Mouse (Mus musculus): ENCODE results near the gene Slc6a20b. TPM values are rescaled to one million over a fixed set of nuclear protein-coding genes. Genes with fewer than 3 reads are reported as not detected.
"Not testable (repeated sequence)": the region's sequence is repeated elsewhere in the genome, so short reads cannot be mapped to it uniquely, and the experiment has no call there.

Slc6a20b gene
- 0.35 and 0.49 TPM in 2 replicates for total RNA-seq (2017)

- ATAC-seq (ENCODE audit: extremely low read depth, insufficient number of reproducible peaks, low FRiP score, poor library complexity, severe bottlenecking) = no peak
These were observed at the start of gene Slc6a20b for GRCm38 (mm10) chr9:123632281-123632680. Gene Slc6a20b, minus strand, starts transcription at chr9:123632565.

- ATAC-seq (ENCODE audit: extremely low read depth, insufficient number of reproducible peaks, low FRiP score, poor library complexity, severe bottlenecking) = no peak
These were observed 46.8 kb upstream of the Slc6a20b start for GRCm38 (mm10) chr9:123679198-123679597.

- ATAC-seq (ENCODE audit: extremely low read depth, insufficient number of reproducible peaks, low FRiP score, poor library complexity, severe bottlenecking) = peak; percentile 11; the same call in 1 of the 2 replicates
These were observed 46.2 kb upstream of the Slc6a20b start, which contains the start of the genes Ccr9 and Slc6a20a for GRCm38 (mm10) chr9:123678327-123679105. Gene Ccr9, plus strand, starts transcription at chr9:123678439. Gene Slc6a20a, minus strand, starts transcription at chr9:123678885.

GRCm38 (mm10) chr9:123665645-123666044 is 33.3 kb upstream of the Slc6a20b start:
- 0 out of 2 replicates have a peak, but pooled peaks have one; percentile 51 for ATAC-seq (ENCODE audit: extremely low read depth, insufficient number of reproducible peaks, low FRiP score, poor library complexity, severe bottlenecking)

DNA sequence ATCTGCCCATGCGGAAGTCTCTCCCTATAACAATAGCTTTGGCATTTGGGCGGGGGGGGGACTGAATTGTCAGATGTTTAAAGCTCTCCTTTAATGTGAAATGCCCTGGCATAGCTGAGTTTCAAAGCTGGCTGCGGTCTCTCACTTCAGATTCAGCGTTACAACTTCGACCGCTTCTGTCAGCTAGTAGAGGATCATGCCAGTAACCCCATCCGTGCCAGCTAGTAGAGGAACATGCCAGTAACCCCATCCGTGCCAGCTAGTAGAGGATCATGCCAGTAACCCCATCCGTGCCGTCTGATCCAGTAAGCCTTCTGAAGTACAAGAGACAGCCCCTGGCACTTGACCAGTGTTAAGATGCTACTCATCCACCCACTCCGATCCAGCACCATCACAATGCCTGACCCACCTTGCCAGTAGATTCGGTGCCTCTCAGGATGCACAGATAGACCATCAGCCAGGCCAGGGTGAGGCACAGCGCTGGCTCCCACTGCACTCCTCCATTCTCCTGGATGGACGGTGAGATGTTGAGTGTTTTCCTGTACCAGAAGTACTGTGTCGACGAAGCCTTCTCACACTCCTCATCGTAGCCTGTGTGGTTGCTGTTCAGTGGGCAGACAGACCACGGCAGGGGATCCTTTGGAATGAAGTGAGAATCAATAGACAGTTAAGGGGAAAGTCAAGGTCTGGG is 27.8 kb upstream of the Slc6a20b start:
- not testable (repeated sequence) for ATAC-seq (ENCODE audit: extremely low read depth, insufficient number of reproducible peaks, low FRiP score, poor library complexity, severe bottlenecking)

- ATAC-seq (ENCODE audit: extremely low read depth, insufficient number of reproducible peaks, low FRiP score, poor library complexity, severe bottlenecking) = no peak
These were observed 26.6 kb upstream of the Slc6a20b start for GRCm38 (mm10) chr9:123658981-123659380.

DNA sequence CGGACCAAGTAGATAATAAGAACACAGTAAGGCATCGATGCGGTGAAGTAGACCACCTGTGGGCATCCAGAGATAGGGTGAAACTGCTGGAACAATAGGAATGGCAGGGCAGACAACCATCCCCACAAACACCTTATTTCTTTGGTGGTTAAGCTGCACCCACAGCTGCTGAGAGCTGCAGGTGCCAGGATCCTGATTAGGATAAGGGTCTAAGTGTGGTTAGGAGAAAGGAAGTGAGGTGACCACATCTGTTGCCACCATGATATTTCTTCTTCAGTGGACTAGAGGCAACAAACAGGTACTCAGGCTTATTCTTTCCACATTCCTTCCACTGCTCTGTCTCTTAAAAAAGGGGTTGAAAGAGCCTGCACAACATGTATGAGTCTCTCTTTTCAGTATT is 25.1 kb upstream of the Slc6a20b start:
- no peak for ATAC-seq (ENCODE audit: extremely low read depth, insufficient number of reproducible peaks, low FRiP score, poor library complexity, severe bottlenecking)

- no peak for ATAC-seq (ENCODE audit: extremely low read depth, insufficient number of reproducible peaks, low FRiP score, poor library complexity, severe bottlenecking)
These were observed 19.0 kb upstream of the Slc6a20b start for GRCm38 (mm10) chr9:123651369-123651768.

DNA sequence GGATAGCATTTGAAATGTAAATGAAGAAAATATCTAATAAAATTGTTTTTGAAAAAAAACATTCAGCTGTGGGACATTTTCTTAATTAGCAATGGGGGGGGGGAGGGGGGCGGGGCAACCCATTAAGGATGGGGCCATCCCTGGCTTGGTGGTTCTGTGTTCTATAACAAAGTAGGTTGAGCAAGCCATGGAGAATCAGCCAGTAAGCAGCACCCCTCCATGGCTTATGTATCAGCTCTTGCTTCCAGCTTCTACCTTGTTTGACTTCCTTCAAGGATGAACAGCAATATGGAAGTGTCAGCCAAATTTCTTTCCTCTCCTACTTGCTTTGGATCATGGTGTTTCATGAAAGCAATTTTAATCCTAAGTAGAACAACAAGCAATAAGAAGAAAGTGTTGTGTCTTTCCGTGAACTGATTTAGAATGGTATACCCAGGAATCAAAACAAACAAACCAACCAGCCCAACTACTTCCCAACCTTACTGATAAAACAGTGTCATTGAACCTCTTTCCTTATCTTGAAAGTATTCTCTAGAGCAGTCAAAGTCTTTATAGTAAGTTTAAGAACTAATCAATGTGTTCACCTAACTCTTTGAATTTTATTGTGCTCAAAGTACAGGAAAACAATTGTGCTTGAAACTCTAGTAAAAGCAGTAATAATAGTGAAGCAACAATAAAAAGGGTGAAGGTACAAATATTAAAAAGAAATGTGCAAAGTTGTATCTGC is 17.6 kb upstream of the Slc6a20b start:
- ATAC-seq (ENCODE audit: extremely low read depth, insufficient number of reproducible peaks, low FRiP score, poor library complexity, severe bottlenecking) = no peak

- ATAC-seq (ENCODE audit: extremely low read depth, insufficient number of reproducible peaks, low FRiP score, poor library complexity, severe bottlenecking) = no peak
These were observed 7.7 kb upstream of the Slc6a20b start for GRCm38 (mm10) chr9:123640106-123640505.

DNA sequence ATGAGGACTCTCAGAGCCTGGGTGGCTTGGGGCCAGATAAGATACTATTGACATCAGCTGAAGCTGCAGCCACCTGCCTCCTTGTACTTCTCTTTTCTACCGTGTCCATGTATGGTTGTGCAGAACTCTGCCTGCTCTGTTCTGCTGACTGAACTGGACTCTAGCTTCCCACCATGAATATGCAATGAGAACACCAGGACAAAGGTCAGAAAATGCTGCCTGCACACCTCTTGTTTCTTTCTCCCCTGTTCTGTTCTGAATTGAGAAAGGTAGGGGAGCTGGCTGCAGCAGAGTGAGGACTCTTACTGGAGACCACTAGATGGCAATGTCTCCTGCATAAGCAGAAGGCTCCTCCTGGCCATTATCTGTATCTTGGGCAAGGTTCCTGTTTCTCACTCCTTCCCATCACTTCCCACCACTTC is 6.3 kb upstream of the Slc6a20b start:
- ATAC-seq (ENCODE audit: extremely low read depth, insufficient number of reproducible peaks, low FRiP score, poor library complexity, severe bottlenecking) = no peak

DNA sequence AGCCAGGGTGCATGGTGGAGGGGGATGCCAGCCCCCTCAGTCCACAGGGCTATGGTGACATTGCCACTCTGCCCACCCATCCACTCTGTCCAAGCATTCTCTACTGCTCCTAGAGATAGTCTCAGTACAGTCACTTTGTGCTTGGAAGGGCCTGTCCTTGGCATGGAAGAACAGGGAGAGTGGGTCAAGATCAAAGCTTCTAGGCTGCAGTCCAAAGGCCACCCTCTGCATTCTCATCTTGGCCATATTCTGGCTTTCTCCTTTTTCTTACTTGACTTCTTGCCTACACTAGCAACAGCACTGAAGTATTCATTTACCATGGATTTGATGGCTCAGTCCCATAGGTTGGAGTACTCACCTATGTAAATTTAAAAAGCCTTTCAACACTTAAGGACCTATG is 5.9 kb upstream of the Slc6a20b start:
- no peak for ATAC-seq (ENCODE audit: extremely low read depth, insufficient number of reproducible peaks, low FRiP score, poor library complexity, severe bottlenecking)

DNA sequence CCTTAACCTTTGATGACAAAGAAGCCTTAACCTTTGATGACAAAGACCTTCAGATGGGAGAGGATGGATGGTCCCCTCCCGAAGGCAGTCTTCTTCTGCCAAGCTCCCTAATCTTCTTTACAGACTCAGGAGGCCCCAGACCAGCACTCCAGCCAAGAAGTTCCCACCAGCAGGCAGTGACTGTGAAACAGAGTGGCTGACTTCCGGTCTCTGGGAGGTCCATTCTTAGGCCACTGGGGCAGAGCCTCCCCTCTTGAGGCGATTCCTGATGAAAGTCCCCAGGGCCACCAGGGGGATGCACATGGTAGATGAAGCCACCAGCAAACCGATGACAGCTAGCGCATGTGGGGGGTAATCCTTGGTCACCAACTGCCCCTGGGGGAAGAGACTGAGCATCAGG is 4.4 kb upstream of the Slc6a20b start:
- no peak for ATAC-seq (ENCODE audit: extremely low read depth, insufficient number of reproducible peaks, low FRiP score, poor library complexity, severe bottlenecking)

DNA sequence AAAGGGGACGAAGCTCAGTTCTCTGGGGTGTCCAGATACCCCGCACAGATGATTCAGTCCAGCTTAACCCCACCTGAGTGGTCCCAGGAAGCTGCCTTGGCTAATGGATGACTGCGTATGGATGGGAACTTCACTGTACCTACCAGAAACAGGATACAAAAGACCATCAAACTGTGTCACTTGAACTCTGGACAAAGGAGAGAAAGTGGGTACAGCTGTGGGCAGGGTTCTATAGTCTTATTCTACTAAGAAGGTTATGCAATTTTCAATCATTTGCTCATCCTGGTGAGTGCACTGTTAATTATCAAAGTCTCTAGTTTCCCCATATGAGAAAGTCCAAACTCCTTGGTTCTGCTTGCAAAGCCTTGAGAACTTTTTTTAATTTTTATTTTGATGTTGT is 628 bp upstream of the Slc6a20b start:
- no peak for ATAC-seq (ENCODE audit: extremely low read depth, insufficient number of reproducible peaks, low FRiP score, poor library complexity, severe bottlenecking)

DNA sequence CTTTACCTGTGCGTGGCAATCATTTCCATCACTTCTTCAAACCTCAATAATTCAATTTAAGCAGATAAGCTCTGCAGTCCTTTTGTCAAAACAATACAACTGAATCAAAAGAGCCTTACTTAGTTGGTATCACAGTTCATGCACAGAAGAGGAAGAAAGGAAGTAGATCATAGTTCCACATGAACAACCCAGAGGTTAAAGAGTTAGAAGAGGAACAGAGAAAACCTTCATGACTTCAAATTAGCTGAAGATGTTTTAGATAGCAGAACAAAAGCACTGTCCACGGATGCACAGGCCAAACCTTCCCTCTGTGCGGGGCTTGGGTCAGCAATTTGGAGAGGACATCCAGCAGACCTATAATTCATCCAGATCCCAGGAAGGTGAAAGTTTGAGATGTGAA is 699 bp downstream of the Slc6a20b start:
- ATAC-seq (ENCODE audit: extremely low read depth, insufficient number of reproducible peaks, low FRiP score, poor library complexity, severe bottlenecking) = peak; percentile 66; the same call in 1 of the 2 replicates

DNA sequence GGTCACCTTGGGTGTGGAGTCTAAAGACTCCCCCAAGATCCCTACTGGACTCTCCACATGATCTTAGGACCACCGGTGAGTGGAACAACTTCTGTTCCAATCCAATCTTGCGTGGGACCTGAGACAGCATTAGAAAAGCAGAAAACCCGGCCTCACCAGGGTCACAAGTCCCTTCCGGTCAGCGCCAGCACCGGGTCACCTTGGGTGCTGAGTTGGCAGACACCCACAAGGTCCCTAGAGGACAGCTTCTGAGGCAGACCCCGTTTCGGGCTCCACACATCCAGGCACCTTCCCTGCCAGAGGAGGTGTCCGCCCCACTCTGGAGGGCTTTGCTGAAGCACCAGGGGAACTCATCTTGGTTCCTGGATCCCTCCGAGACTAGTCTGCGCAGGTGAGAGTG is 6.5 kb downstream of the Slc6a20b start:
- ATAC-seq (ENCODE audit: extremely low read depth, insufficient number of reproducible peaks, low FRiP score, poor library complexity, severe bottlenecking) = no peak

GRCm38 (mm10) chr9:123624741-123625140 is 7.6 kb downstream of the Slc6a20b start:
- no peak for ATAC-seq (ENCODE audit: extremely low read depth, insufficient number of reproducible peaks, low FRiP score, poor library complexity, severe bottlenecking)

GRCm38 (mm10) chr9:123620311-123621098 is 11.9 kb downstream of the Slc6a20b start:
- ATAC-seq (ENCODE audit: extremely low read depth, insufficient number of reproducible peaks, low FRiP score, poor library complexity, severe bottlenecking) = no peak

DNA sequence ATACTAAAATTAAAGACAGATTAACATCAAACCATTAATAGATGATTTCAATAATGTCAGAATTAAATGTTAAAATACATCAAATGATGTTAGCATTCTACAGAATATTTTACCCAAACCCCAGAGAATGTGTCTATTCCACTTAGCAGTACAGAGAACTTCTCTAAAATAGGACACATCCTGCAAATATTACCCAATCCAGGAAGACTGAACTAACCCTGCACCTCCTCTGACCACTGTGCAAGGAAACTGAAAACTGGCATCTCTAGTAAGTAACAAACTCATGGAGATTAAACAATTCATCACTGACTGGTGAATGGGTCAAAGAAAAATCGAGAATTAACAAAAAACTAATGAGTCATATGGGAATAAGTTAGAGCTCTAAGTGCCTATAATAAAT is 30.8 kb downstream of the Slc6a20b start:
- no peak for ATAC-seq (ENCODE audit: extremely low read depth, insufficient number of reproducible peaks, low FRiP score, poor library complexity, severe bottlenecking)

Data from neutrophil, adult 5-6 weeks (primary cell).